Mouse (Mus musculus) neural tube, embryonic 13.5 days (tissue): ENCODE measurements around the gene Gm15013. TPM values are rescaled to one million over a fixed set of nuclear protein-coding genes. Genes with fewer than 3 reads are reported as not detected.

Experiments
- polyA plus RNA-seq: library from polyadenylated mRNA; unstranded; fragments of >200 nt; fragmentation: Nextera tagmentation; extraction: Ambion mirVana; gene quantifications from 2 replicates; pipeline ENCODE4 v1.2.1, GENCODE M21; 2015

The Gm15013 gene
- polyA plus RNA-seq, 1 experiment from 2014 or later: not detected

Other genes starting within 250 kb of the Gm15013 start
- 0.42 and 1.1 TPM in 2 replicates for gene D330045A20Rik, start 234.1 kb downstream of the Gm15013 start, polyA plus RNA-seq
- gene Rnf128, start 151.2 kb downstream of the Gm15013 start, polyA plus RNA-seq: 2.5 TPM in 2 replicates
- gene Tbc1d8b, start 29.5 kb downstream of the Gm15013 start, polyA plus RNA-seq: 0.63 and 0.79 TPM in 2 replicates
- not detected in 2 replicates for gene Ripply1, start 67.9 kb upstream of the Gm15013 start, polyA plus RNA-seq
- 0.20 and 2.5 TPM in 2 replicates for gene Cldn2, start 86.3 kb upstream of the Gm15013 start, polyA plus RNA-seq
- 4.9 and 5.1 TPM in 2 replicates for gene Morc4, start 157.2 kb upstream of the Gm15013 start, polyA plus RNA-seq